Mouse (Mus musculus): Measurements from ENCODE around the gene Vkorc1l1. TPM values are rescaled to one million over a fixed set of nuclear protein-coding genes. Genes with fewer than 3 reads are reported as not detected.

The Vkorc1l1 gene
- polyA plus RNA-seq, 1 experiment from 2014 or later = 20.7 TPM

- Histone ChIP-seq H3K4me2 (ENCODE audit: low read length) (no peak overlapping the region), H3K36me3 (ENCODE audit: insufficient read depth, low read length) (no peaks in the 10 kb centered on the region), H3K4me3 (replicated peaks; ENCODE audit: low read depth, low read length) (no peak overlapping the region), H3K9me3 (replicated peaks; ENCODE audit: low read length) (no peaks in the 10 kb centered on the region), H3K9ac (ENCODE audit: low read depth, low read length) (no peak overlapping the region), H3K4me1 (replicated peaks; ENCODE audit: insufficient read depth, low read length) (no peaks in the 10 kb centered on the region), H3K27me3 (ENCODE audit: insufficient read depth, low read length) (no peaks in the 10 kb centered on the region), H3K27ac (no peak overlapping the region)
- WGBS = 95% methylated on average over 4 of the region's 4 CpGs
- DNase-seq (ENCODE audit: low spot score) (no peak), ATAC-seq (replicated peaks; ENCODE audit: low FRiP score, low read depth) (no peak)
- TF ChIP-seq CTCF (IDR thresholded peaks at IDR 0.05; ENCODE audit: low read depth) = no peak
Measured at GRCm38 (mm10) chr5:129921972-129922371, 19.8 kb upstream of the Vkorc1l1 start.

GRCm38 (mm10) chr5:129924820-129925452 lies 16.8 kb upstream of the Vkorc1l1 start:
- H3K4me2 ChIP-seq (ENCODE audit: low read length) = no peak overlapping the region
- H3K27ac ChIP-seq = no peak overlapping the region
- WGBS = 81% methylated on average over 8 of the region's 8 CpGs
- no peaks in the 10 kb centered on the region for H3K36me3 ChIP-seq (ENCODE audit: insufficient read depth, low read length)
- no peak overlapping the region for H3K4me3 ChIP-seq (replicated peaks; ENCODE audit: low read depth, low read length)
- ATAC-seq (replicated peaks; ENCODE audit: low FRiP score, low read depth) = peak; percentile 65
- H3K9ac ChIP-seq (ENCODE audit: low read depth, low read length) = no peak overlapping the region
- no peak for TF ChIP-seq CTCF (IDR thresholded peaks at IDR 0.05; ENCODE audit: low read depth)
- no peaks in the 10 kb centered on the region for H3K9me3 ChIP-seq (replicated peaks; ENCODE audit: low read length)
- no peaks in the 10 kb centered on the region for H3K27me3 ChIP-seq (ENCODE audit: insufficient read depth, low read length)
- H3K4me1 ChIP-seq (replicated peaks; ENCODE audit: insufficient read depth, low read length) = no peaks in the 10 kb centered on the region
- no peak for DNase-seq (ENCODE audit: low spot score)

- H3K4me2 ChIP-seq (ENCODE audit: low read length) = no peak overlapping the region
- no peaks in the 10 kb centered on the region for H3K4me1 ChIP-seq (replicated peaks; ENCODE audit: insufficient read depth, low read length)
- no peak for TF ChIP-seq CTCF (IDR thresholded peaks at IDR 0.05; ENCODE audit: low read depth)
- H3K9me3 ChIP-seq (replicated peaks; ENCODE audit: low read length) = no peaks in the 10 kb centered on the region
- no peaks in the 10 kb centered on the region for H3K27me3 ChIP-seq (ENCODE audit: insufficient read depth, low read length)
- 47% methylated on average over 5 of the region's 5 CpGs for WGBS
- no peak for DNase-seq (ENCODE audit: low spot score)
- no peak overlapping the region for H3K27ac ChIP-seq
- no peak overlapping the region for H3K4me3 ChIP-seq (replicated peaks; ENCODE audit: low read depth, low read length)
- no peak overlapping the region for H3K9ac ChIP-seq (ENCODE audit: low read depth, low read length)
- ATAC-seq (replicated peaks; ENCODE audit: low FRiP score, low read depth) = no peak
- no peaks in the 10 kb centered on the region for H3K36me3 ChIP-seq (ENCODE audit: insufficient read depth, low read length)
Measured at GRCm38 (mm10) chr5:129925933-129926332, 15.8 kb upstream of the Vkorc1l1 start.

- no peak for DNase-seq (ENCODE audit: low spot score)
- Histone ChIP-seq H3K9ac (ENCODE audit: low read depth, low read length) (no peak overlapping the region), H3K36me3 (ENCODE audit: insufficient read depth, low read length) (no peaks in the 10 kb centered on the region), H3K27ac (no peak overlapping the region; the same call in 1 of the 2 replicates), H3K4me1 (replicated peaks; ENCODE audit: insufficient read depth, low read length) (no peaks in the 10 kb centered on the region), H3K27me3 (ENCODE audit: insufficient read depth, low read length) (no peaks in the 10 kb centered on the region), H3K9me3 (replicated peaks; ENCODE audit: low read length) (no peaks in the 10 kb centered on the region), H3K4me2 (ENCODE audit: low read length) (no peak overlapping the region), H3K4me3 (replicated peaks; ENCODE audit: low read depth, low read length) (no peak overlapping the region)
- no peak for TF ChIP-seq CTCF (IDR thresholded peaks at IDR 0.05; ENCODE audit: low read depth)
- no peak for ATAC-seq (replicated peaks; ENCODE audit: low FRiP score, low read depth)
- 50% methylated on average over 9 of the region's 9 CpGs for WGBS
Measured at GRCm38 (mm10) chr5:129929924-129930855, 11.6 kb upstream of the Vkorc1l1 start.

GRCm38 (mm10) chr5:129936941-129937340 lies 4.8 kb upstream of the Vkorc1l1 start:
- Histone ChIP-seq H3K27ac (no peak overlapping the region), H3K9me3 (replicated peaks; ENCODE audit: low read length) (no peaks in the 10 kb centered on the region), H3K4me2 (ENCODE audit: low read length) (no peak overlapping the region), H3K9ac (ENCODE audit: low read depth, low read length) (no peak overlapping the region), H3K4me3 (replicated peaks; ENCODE audit: low read depth, low read length) (no peak overlapping the region), H3K36me3 (ENCODE audit: insufficient read depth, low read length) (no peaks in the 10 kb centered on the region), H3K27me3 (ENCODE audit: insufficient read depth, low read length) (no peaks in the 10 kb centered on the region), H3K4me1 (replicated peaks; ENCODE audit: insufficient read depth, low read length) (no peaks in the 10 kb centered on the region)
- no peak for ATAC-seq (replicated peaks; ENCODE audit: low FRiP score, low read depth)
- no peak for TF ChIP-seq CTCF (IDR thresholded peaks at IDR 0.05; ENCODE audit: low read depth)
- 52% methylated on average over 4 of the region's 4 CpGs for WGBS
- DNase-seq (ENCODE audit: low spot score) = no peak

- Histone ChIP-seq H3K4me1 (replicated peaks; ENCODE audit: insufficient read depth, low read length) (no peaks in the 10 kb centered on the region; the same call in 1 of the 2 replicates), H3K27me3 (ENCODE audit: insufficient read depth, low read length) (no peaks in the 10 kb centered on the region), H3K9ac (ENCODE audit: low read depth, low read length) (no peak overlapping the region), H3K4me2 (ENCODE audit: low read length) (no peak overlapping the region; the same call in 1 of the 2 replicates), H3K9me3 (replicated peaks; ENCODE audit: low read length) (no peaks in the 10 kb centered on the region), H3K36me3 (ENCODE audit: insufficient read depth, low read length) (no peaks in the 10 kb centered on the region), H3K27ac (no peak overlapping the region), H3K4me3 (replicated peaks; ENCODE audit: low read depth, low read length) (no peak overlapping the region)
- 35% methylated on average over 2 of the region's 2 CpGs for whole genome bisulfite sequencing
- no peak for TF ChIP-seq CTCF (IDR thresholded peaks at IDR 0.05; ENCODE audit: low read depth)
- DNase-seq (ENCODE audit: low spot score) (no peak), ATAC-seq (replicated peaks; ENCODE audit: low FRiP score, low read depth) (no peak)
Measured at GRCm38 (mm10) chr5:129940281-129940680, 1.5 kb upstream of the Vkorc1l1 start.

All from kidney, postnatal 0 days (tissue).